Mouse (Mus musculus) MEL (cell line): ENCODE results near the gene Gm10762. TPM values are rescaled to one million over a fixed set of nuclear protein-coding genes. Genes with fewer than 3 reads are reported as not detected.
A peak's percentile ranks its signal among the peaks of the same experiment; 100 is the strongest.
"Not testable (repeated sequence)": the region's sequence is repeated elsewhere in the genome, so short reads cannot be mapped to it uniquely, and the experiment has no call there.

ENCODE experiments used
- DNase-seq: peaks from one replicate; pipeline ENCODE4 v3.0.0; 2011; ENCODE audit warnings: low read depth, low spot score
- H3K27ac ChIP-seq: 2 replicates; pipeline ENCODE4 v1.5.1; 2012; ENCODE audit warnings: low read depth, mild to moderate bottlenecking, control low read depth, low read length, moderate library complexity; ENCODE audit not compliant: control insufficient read depth
- H3K27me3 ChIP-seq, 2 experiments: fragments of 150-350 bp in 1 of 2; sonication (generic) in 1 of 2; 2 replicates each; pipeline ENCODE4 v1.6.1; 2012; ENCODE audit warnings: low read length in 2 of 2, mild to moderate bottlenecking in 2 of 2, improper control_type of control experiment in 1 of 2, moderate library complexity in 1 of 2; ENCODE audit not compliant: insufficient read depth in 2 of 2, control insufficient read depth in 1 of 2
- H3K36me3 ChIP-seq, 2 experiments: 2 replicates each; pipeline ENCODE4 v1.6.1; 2012 to 2014; ENCODE audit warnings: low read length in 2 of 2, improper control_type of control experiment in 1 of 2, inconsistent platforms in 1 of 2, mild to moderate bottlenecking in 1 of 2; ENCODE audit not compliant: insufficient read depth in 2 of 2, control insufficient read depth in 1 of 2
- H3K4me1 ChIP-seq, 2 experiments: fragments of 150-350 bp in 1 of 2; sonication (generic) in 1 of 2; 2 replicates each; pipeline ENCODE4 v1.6.1; 2012; ENCODE audit warnings: low read length in 2 of 2, improper control_type of control experiment in 1 of 2, mild to moderate bottlenecking in 1 of 2; ENCODE audit not compliant: insufficient read depth in 2 of 2, control insufficient read depth in 1 of 2
- H3K4me3 ChIP-seq, 2 experiments: fragments of 150-350 bp in 1 of 2; sonication (generic) in 1 of 2; 2 replicates each; pipeline ENCODE4 v1.5.1; 2012; ENCODE audit warnings: low read depth in 2 of 2, low read length in 2 of 2, mild to moderate bottlenecking in 2 of 2, moderate library complexity in 2 of 2, control low read depth in 1 of 2, improper control_type of control experiment in 1 of 2; ENCODE audit not compliant: control insufficient read depth in 1 of 2, insufficient read depth in 1 of 2
- H3K79me2 ChIP-seq: 2 replicates; pipeline ENCODE4 v1.6.1; 2012; ENCODE audit warnings: mild to moderate bottlenecking, low read length, moderate library complexity; ENCODE audit not compliant: control insufficient read depth, poor library complexity, insufficient read depth
- H3K9ac ChIP-seq: 2 replicates; pipeline ENCODE4 v1.6.1; 2012; ENCODE audit warnings: low read depth, mild to moderate bottlenecking, control low read depth, low read length, moderate library complexity; ENCODE audit not compliant: control insufficient read depth, poor library complexity, severe bottlenecking
- H3K9me3 ChIP-seq: fragments of 150-350 bp; sonication (generic); replicated peaks from 2 replicates; pipeline ENCODE4 v1.6.1; 2012; ENCODE audit warnings: mild to moderate bottlenecking, low read length, improper control_type of control experiment, moderate library complexity; ENCODE audit not compliant: insufficient read depth
- CHD1 ChIP-seq: IDR thresholded peaks from 2 replicates; pipeline ENCODE4 v1.6.1; 2012; ENCODE audit warnings: low read depth, mild to moderate bottlenecking, inconsistent platforms, low read length, improper control_type of control experiment
- CTCF ChIP-seq, 3 experiments: IDR thresholded peaks in 2 of 3; conservative IDR thresholded peaks in 1 of 3; 2 replicates each; pipeline ENCODE4 v1.5.1; 2011 to 2012; ENCODE audit warnings: low read length in 3 of 3, low read depth in 2 of 3, mild to moderate bottlenecking in 2 of 3, improper control_type of control experiment in 1 of 3, inconsistent platforms in 1 of 3, mixed read lengths in 1 of 3, moderate library complexity in 1 of 3; ENCODE audit not compliant: control insufficient read depth in 1 of 3, insufficient read depth in 1 of 3, poor library complexity in 1 of 3, severe bottlenecking in 1 of 3
- E2F4 ChIP-seq: IDR thresholded peaks from 2 replicates; pipeline ENCODE4 v1.6.1; 2011; ENCODE audit warnings: low read depth, low read length, improper control_type of control experiment, borderline replicate concordance
- EP300 ChIP-seq, 2 experiments: IDR thresholded peaks; 2 replicates each; pipeline ENCODE4 v1.6.1; 2011; ENCODE audit warnings: improper control_type of control experiment in 2 of 2, low read length in 2 of 2, low read depth in 1 of 2, mild to moderate bottlenecking in 1 of 2
- ETS1 ChIP-seq: IDR thresholded peaks from 2 replicates; pipeline ENCODE4 v1.6.1; 2012; ENCODE audit warnings: low read depth, mild to moderate bottlenecking, inconsistent platforms, low read length, improper control_type of control experiment, moderate library complexity
- GATA1 ChIP-seq: IDR thresholded peaks from 2 replicates; pipeline ENCODE4 v1.6.1; 2011; ENCODE audit warnings: low read depth, low read length, improper control_type of control experiment
- HCFC1 ChIP-seq: IDR thresholded peaks from 2 replicates; pipeline ENCODE4 v1.6.1; 2012; ENCODE audit warnings: low read depth, mild to moderate bottlenecking, inconsistent platforms, low read length, improper control_type of control experiment, moderate library complexity
- JUND ChIP-seq: IDR thresholded peaks from 2 replicates; pipeline ENCODE4 v1.6.1; 2011; ENCODE audit warnings: low read depth, mild to moderate bottlenecking, improper control_type of control experiment, low read length
- MAFK ChIP-seq: IDR thresholded peaks from 2 replicates; pipeline ENCODE4 v1.6.1; 2011; ENCODE audit warnings: low read depth, mild to moderate bottlenecking, low read length, improper control_type of control experiment, borderline replicate concordance
- MAZ ChIP-seq: IDR thresholded peaks from 2 replicates; pipeline ENCODE4 v1.6.1; 2012; ENCODE audit warnings: low read depth, mild to moderate bottlenecking, inconsistent platforms, low read length, improper control_type of control experiment
- MEF2A ChIP-seq: IDR thresholded peaks from 2 replicates; pipeline ENCODE4 v1.6.1; 2014; ENCODE audit warnings: low read depth, mild to moderate bottlenecking, inconsistent platforms, low read length, improper control_type of control experiment; ENCODE audit not compliant: poor library complexity, insufficient replicate concordance, severe bottlenecking; ENCODE audit errors: extremely low read depth
- MXI1 ChIP-seq: IDR thresholded peaks from 2 replicates; pipeline ENCODE4 v1.6.1; 2011; ENCODE audit warnings: mild to moderate bottlenecking, low read depth, low read length, improper control_type of control experiment
- MYC ChIP-seq: IDR thresholded peaks from 2 replicates; pipeline ENCODE4 v1.6.1; 2011; ENCODE audit warnings: low read depth, mild to moderate bottlenecking, low read length, improper control_type of control experiment, moderate library complexity
- NRF1 ChIP-seq: IDR thresholded peaks from 2 replicates; pipeline ENCODE4 v1.6.1; 2014; ENCODE audit warnings: low read depth, mild to moderate bottlenecking, inconsistent platforms, low read length, improper control_type of control experiment, moderate library complexity; ENCODE audit not compliant: poor library complexity, insufficient read depth, severe bottlenecking
- POLR2A ChIP-seq, 2 experiments: IDR thresholded peaks; 2 replicates each; pipeline ENCODE4 v1.6.1; 2011 to 2012; ENCODE audit warnings: low read length in 2 of 2, mild to moderate bottlenecking in 2 of 2, control low read depth in 1 of 2, improper control_type of control experiment in 1 of 2, low read depth in 1 of 2, moderate library complexity in 1 of 2; ENCODE audit not compliant: control insufficient read depth in 1 of 2, insufficient read depth in 1 of 2, poor library complexity in 1 of 2
- POLR2AphosphoS2 ChIP-seq: IDR thresholded peaks from 2 replicates; pipeline ENCODE4 v1.6.1; 2011; ENCODE audit warnings: low read length, improper control_type of control experiment
- RAD21 ChIP-seq: IDR thresholded peaks from 2 replicates; pipeline ENCODE4 v1.6.1; 2011; ENCODE audit warnings: mild to moderate bottlenecking, low read depth, low read length, improper control_type of control experiment
- RCOR1 ChIP-seq: IDR thresholded peaks from 2 replicates; pipeline ENCODE4 v1.6.1; 2012; ENCODE audit warnings: low read depth, mild to moderate bottlenecking, inconsistent platforms, low read length, improper control_type of control experiment
- SIN3A ChIP-seq: IDR thresholded peaks from 2 replicates; pipeline ENCODE4 v1.6.1; 2012; ENCODE audit warnings: low read length, improper control_type of control experiment, inconsistent platforms
- SMC3 ChIP-seq: IDR thresholded peaks from 2 replicates; pipeline ENCODE4 v1.6.1; 2011; ENCODE audit warnings: low read depth, low read length, improper control_type of control experiment
- TCF12 ChIP-seq: IDR thresholded peaks from 2 replicates; pipeline ENCODE4 v1.6.1; 2014; ENCODE audit warnings: low read depth, mild to moderate bottlenecking, inconsistent platforms, low read length, improper control_type of control experiment, moderate library complexity
- UBTF ChIP-seq: IDR thresholded peaks from 2 replicates; pipeline ENCODE4 v1.6.1; 2012; ENCODE audit warnings: low read depth, mild to moderate bottlenecking, inconsistent platforms, low read length, improper control_type of control experiment, moderate library complexity, borderline replicate concordance; ENCODE audit not compliant: insufficient read depth
- ZKSCAN1 ChIP-seq: IDR thresholded peaks from 2 replicates; pipeline ENCODE4 v1.6.1; 2012; ENCODE audit warnings: low read depth, mild to moderate bottlenecking, inconsistent platforms, low read length, improper control_type of control experiment, moderate library complexity
- polyA plus RNA-seq, 2 experiments: library from polyadenylated mRNA; stranded (reverse) in 1 of 2; unstranded in 1 of 2; fragments of >175 nt in 1 of 2; fragments of >200 nt in 1 of 2; gene quantifications; 2 replicates each; pipeline versions ENCODE4 v1.2.1 to v1.2.4; 2012; ENCODE audit warnings: low replicate concordance in 2 of 2, low read depth in 1 of 2; ENCODE audit not compliant: insufficient read length in 2 of 2, insufficient read depth in 1 of 2, missing spikeins in 1 of 2
- total RNA-seq: library from RNA; depleted of rRNA; stranded (reverse); fragments of 300-350 nt; gene quantifications from 2 replicates; pipeline ENCODE4 v1.2.3, GENCODE M21; 2012

Gene Gm10762
- total and polyA plus RNA-seq, 3 experiments = 2.5 to 3.1 TPM; not detected in 1

DNA sequence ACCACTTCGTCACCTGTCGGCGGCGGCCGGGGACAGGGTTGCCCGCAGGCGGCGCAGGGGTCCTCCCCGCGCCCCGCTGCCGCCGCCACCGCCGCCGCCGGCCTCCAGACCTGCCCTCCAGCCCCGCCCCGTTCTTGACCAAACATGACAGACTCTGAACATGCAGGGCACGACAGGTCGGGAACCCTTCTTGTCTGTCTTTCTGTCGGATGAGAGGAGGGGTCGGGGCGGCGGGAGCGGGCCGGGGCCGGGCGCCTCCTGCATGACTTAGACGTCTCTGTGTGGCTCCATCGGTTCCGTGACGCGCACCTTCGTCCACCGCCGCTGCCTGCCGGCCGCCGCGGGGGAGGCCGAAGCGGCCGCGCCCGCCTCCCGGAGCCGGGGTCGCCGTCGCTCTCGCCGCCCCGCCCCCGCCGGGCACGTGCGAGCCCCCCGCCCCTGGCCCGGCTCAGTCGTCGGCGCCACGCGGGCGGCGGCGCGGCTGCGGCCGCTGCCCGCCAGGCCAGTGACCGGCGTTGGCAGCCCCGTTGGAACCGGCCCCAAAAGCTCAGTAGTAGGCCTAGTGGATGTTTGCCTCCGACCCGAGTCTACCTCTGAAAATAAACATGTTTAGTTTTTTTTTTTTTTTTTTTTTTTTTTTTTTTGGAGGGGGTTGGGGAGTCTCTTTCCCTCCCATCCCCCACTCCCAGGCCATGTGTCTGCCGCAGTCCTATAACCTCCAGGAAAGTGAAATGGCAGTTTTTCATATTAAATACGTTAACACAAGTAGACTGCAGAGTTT is at the start of gene Gm10762 (continued):
- TF ChIP-seq CHD1 = no peak; the same call in 1 of the 2 replicates
- 0 out of 2 replicates have a peak, but pooled peaks have one; percentile 7 for TF ChIP-seq MAZ
- peak; percentile 9 to 31 for TF ChIP-seq POLR2A (IDR thresholded peaks at IDR 0.05; ENCODE audit: control insufficient read depth in 1 of 2, insufficient read depth in 1 of 2, low read depth in 1 of 2, low read length in 2 of 2, poor library complexity in 1 of 2)
- no peak for TF ChIP-seq ZKSCAN1
- TF ChIP-seq JUND = no peak

DNA sequence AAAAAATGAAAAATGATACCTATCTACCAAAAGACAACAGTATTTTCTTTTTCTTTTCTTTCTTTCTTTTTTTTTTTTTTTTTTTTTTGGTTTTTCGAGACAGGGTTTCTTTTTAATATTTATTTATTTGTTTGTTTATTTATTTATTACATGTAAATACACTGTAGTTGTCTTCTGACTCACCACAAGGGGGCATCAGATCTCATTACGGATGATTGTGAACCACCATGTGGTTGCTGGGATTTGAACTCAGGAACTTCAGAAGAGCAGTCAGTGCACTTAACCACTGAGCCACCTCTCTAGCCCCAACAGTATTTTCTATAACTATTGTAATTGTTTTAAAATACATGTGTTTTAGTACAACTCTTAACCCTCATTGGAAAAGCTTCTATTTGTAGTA is 41.3 kb upstream of the Gm10762 start:
- Histone ChIP-seq H3K4me1 (peaks cover 8 to 18% of the 10 kb centered on the region in 2 experiments), H3K36me3 (peaks cover 0 to 14% of the 10 kb centered on the region in 2 experiments; a peak in 2 of 4 replicates)
- not testable (repeated sequence) for H3K9ac ChIP-seq, H3K79me2 ChIP-seq, H3K27me3 ChIP-seq, H3K27ac ChIP-seq, H3K4me3 ChIP-seq, H3K9me3 ChIP-seq
- TF ChIP-seq SMC3 = peak; percentile 25; the same call in 1 of the 2 replicates
- TF ChIP-seq CTCF (IDR thresholded peaks at IDR 0.05 in 2 of 3, conservative IDR thresholded peaks at IDR 0.05 in 1 of 3; ENCODE audit: control insufficient read depth in 1 of 3, insufficient read depth in 1 of 3, low read depth in 2 of 3, low read length in 3 of 3, poor library complexity in 1 of 3, severe bottlenecking in 1 of 3) = peak in 2 of 3 experiments; percentile 18 to 26; a peak in 3 of 6 replicates
- DNase-seq = peak; percentile 22

DNA sequence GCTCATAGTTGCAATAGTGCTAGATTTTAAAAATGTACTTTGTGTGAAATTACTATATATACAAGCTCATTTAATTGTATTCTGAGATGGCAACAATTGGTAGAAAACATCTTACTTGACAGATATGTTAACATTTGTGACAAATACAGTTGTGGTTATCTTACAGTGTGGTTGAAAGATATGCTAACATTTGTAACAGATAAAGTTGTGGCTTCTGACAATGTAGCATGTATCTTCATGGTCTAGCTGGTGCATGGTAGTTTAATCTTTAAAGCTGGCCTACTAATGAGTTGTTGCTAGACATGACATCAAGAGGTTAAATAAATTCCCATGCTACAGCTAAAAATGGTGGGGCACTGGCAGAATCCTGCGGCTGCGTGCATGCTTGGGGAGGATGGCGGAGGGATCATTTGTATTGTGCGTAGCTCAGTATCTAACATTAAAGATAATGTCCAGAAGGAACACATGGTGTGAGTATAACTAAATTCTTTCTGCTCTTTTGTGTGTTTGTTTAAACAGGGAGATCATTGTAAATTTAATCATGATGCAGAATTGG is 38.7 kb upstream of the Gm10762 start:
- Histone ChIP-seq H3K4me1 (peaks cover 8 to 19% of the 10 kb centered on the region in 2 experiments), H3K9me3 (no peaks in the 10 kb centered on the region), H3K27me3 (no peaks in the 10 kb centered on the region), H3K4me3 (peak overlapping the region; percentile 22 to 43)
- peak; percentile 71 for DNase-seq
- TF ChIP-seq MAFK = peak; percentile 45; the same call in 1 of the 2 replicates
- peak; percentile 80 for TF ChIP-seq SIN3A
- no peak for TF ChIP-seq E2F4
- TF ChIP-seq MXI1 = peak; percentile 71
- TF ChIP-seq HCFC1 = 0 out of 2 replicates have a peak, but pooled peaks have one; percentile 31
- TF ChIP-seq NRF1 = peak; percentile 39; the same call in 1 of the 2 replicates
- peak; percentile 95 for TF ChIP-seq GATA1
- TF ChIP-seq POLR2AphosphoS2 = no peak
- TF ChIP-seq MEF2A = no peak
- peak; percentile 87 for TF ChIP-seq TCF12
- no peak for TF ChIP-seq RAD21
- peak; percentile 74; the same call in 1 of the 2 replicates for TF ChIP-seq MYC
- peak; percentile 93 for TF ChIP-seq ETS1
- no peak for TF ChIP-seq UBTF
- no peak for TF ChIP-seq POLR2A (IDR thresholded peaks at IDR 0.05; ENCODE audit: control insufficient read depth in 1 of 2, insufficient read depth in 1 of 2, low read depth in 1 of 2, low read length in 2 of 2, poor library complexity in 1 of 2)
- TF ChIP-seq EP300 (IDR thresholded peaks at IDR 0.05; ENCODE audit: low read depth in 1 of 2, low read length in 2 of 2) = peak; percentile 86 to 90
- peak; percentile 57 for TF ChIP-seq RCOR1
- TF ChIP-seq, all 39 proteins: peak for 11
- Histone ChIP-seq H3K9ac (peak overlapping the region; percentile 27; the same call in 1 of the 2 replicates), H3K36me3 (peaks cover 0 to 14% of the 10 kb centered on the region in 2 experiments; a peak in 2 of 4 replicates), H3K79me2 (no peaks in the 10 kb centered on the region), H3K27ac (peak overlapping the region; percentile 93)
